In the genomic region with DNA sequence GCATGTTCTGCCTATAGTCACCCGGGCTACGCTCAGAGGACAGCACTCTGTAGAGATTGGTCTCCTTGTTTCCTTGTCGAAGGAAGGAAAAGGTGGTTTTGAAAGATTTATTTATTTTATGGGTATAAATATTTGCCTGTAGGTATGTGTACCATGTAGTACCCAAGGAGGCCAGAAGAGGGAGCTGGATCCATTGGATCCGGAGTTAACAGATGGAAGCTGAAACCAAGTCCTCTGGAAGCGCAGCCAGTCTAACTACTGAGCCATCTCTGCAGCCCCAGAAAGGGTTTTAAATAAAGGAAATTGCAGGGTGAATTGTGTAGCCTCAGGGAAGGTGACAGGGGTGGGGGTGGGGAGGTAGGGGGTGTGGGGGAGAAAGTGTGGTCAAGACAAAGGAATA, we compare ENCODE assay signal across 9 mouse cellular contexts. TPM values are rescaled to one million over a fixed set of nuclear protein-coding genes. Genes with fewer than 3 reads are reported as not detected.
A peak's percentile ranks its signal among the peaks of the same experiment; 100 is the strongest.
DNase-seq lines count a peak whose midpoint lies in the region; ATAC-seq and TF ChIP-seq lines count a peak whose summit lies in the region.
"Had no signal": no experiment of that assay in that cellular context is flagged by ENCODE, and none has a peak within 500 bp of the region (broad histone marks: within the 10 kb centered on the region; RNA-seq: fewer than 3 reads in every experiment).

No protein-coding gene starts in this region.

- no peaks in the 10 kb centered on the region for H3K36me3 ChIP-seq in lung, postnatal 0 days (ENCODE audit: insufficient read depth, low read length)

- peak; percentile 63 for TF ChIP-seq CTCF in lung, postnatal 0 days (IDR thresholded peaks at IDR 0.05)

- H3K9me3 ChIP-seq in lung, postnatal 0 days (ENCODE audit: low read length), result no peaks in the 10 kb centered on the region

- ATAC-seq in lung, postnatal 0 days, result no peak
- ATAC-seq: Patski had no signal

- no peaks in the 10 kb centered on the region for H3K27me3 ChIP-seq in lung, postnatal 0 days (replicated peaks; ENCODE audit: insufficient read depth, low read length)
- H3K27me3 ChIP-seq: Patski had no signal

- no peak overlapping the region for H3K9ac ChIP-seq in lung, postnatal 0 days (replicated peaks; ENCODE audit: low read depth)

- 52% methylated on average over 5 of the region's 5 CpGs for WGBS in lung, postnatal 0 days

- TF ChIP-seq EP300 in lung, postnatal 0 days (IDR thresholded peaks at IDR 0.05), result no peak

- H3K27ac ChIP-seq in lung, postnatal 0 days (ENCODE audit: low read length), result no peak overlapping the region

- no peak overlapping the region for H3K4me3 ChIP-seq in lung, postnatal 0 days (ENCODE audit: low read depth, low read length)

- peaks cover 3% of the 10 kb centered on the region; the same call in 1 of the 2 replicates for H3K4me1 ChIP-seq in lung, postnatal 0 days (ENCODE audit: insufficient read depth, low read depth, low read length)

- DNase-seq in cerebellum, postnatal 14 days, result peak; percentile 71 to 85
- no peak for DNase-seq in cerebellum, adult 11 months
- DNase-seq in lung, postnatal 0 days (ENCODE audit: low spot score), result peak; percentile 53
- no peak for DNase-seq in lung, adult 18-20 months
- DNase-seq in c-Kit-negative CD71-positive TER-119-positive erythroid progenitor cells, embryonic 14.5 days (ENCODE audit: low read depth, low spot score), result peak; percentile 68
- DNase-seq in naive thymus-derived CD4-positive, alpha-beta T cell, adult 2 months (ENCODE audit: low read depth), result peak; percentile 68
- no peak for DNase-seq in urinary bladder, postnatal 4 days (ENCODE audit: low spot score in 2 of 2)
- DNase-seq in natural killer cell, adult 2 months (ENCODE audit: low spot score in 2 of 2), result no peak

- no peak overlapping the region for H3K4me2 ChIP-seq in lung, postnatal 0 days (replicated peaks; ENCODE audit: low read depth, low read length)

RNA-seq across cellular contexts. Expression of a gene that starts 16.9 kb away (rescaled TPM):
- polyA plus RNA-seq in lung, postnatal 0 days (2015; fragmentation: Nextera tagmentation; extraction: Ambion mirVana), result 23.5 and 24.4 TPM in 2 replicates

Comparison
In these comparisons a context has a peak if more than half of its experiments do, and no peak if none do; other contexts are left out.
1. DNase-seq: peak in cerebellum, postnatal 14 days (2 of 2), lung, postnatal 0 days (single experiment), c-Kit-negative CD71-positive TER-119-positive erythroid progenitor cells, embryonic 14.5 days (single experiment) and naive thymus-derived CD4-positive, alpha-beta T cell, adult 2 months (single experiment); none in cerebellum, adult 11 months (single experiment), lung, adult 18-20 months (0 of 2), urinary bladder, postnatal 4 days (0 of 2) and natural killer cell, adult 2 months (0 of 2).